Mouse (Mus musculus) testis, adult 2 months (tissue): Measurements from ENCODE around the gene Slc35a2.

Experiments
- CTCF ChIP-seq: fragments of 200-500 bp; IDR thresholded peaks from 2 replicates; pipeline ENCODE4 v1.5.1; 2012; ENCODE audit warnings: low read depth, mild to moderate bottlenecking, inconsistent platforms, low read length, moderate library complexity; ENCODE audit not compliant: control insufficient read depth, insufficient read depth, insufficient replicate concordance
- POLR2A ChIP-seq: fragments of 200-500 bp; IDR thresholded peaks from 2 replicates; pipeline ENCODE4 v1.6.1; 2012; ENCODE audit warnings: low read depth, mild to moderate bottlenecking, inconsistent platforms, low read length, moderate library complexity; ENCODE audit not compliant: control insufficient read depth

DNA sequence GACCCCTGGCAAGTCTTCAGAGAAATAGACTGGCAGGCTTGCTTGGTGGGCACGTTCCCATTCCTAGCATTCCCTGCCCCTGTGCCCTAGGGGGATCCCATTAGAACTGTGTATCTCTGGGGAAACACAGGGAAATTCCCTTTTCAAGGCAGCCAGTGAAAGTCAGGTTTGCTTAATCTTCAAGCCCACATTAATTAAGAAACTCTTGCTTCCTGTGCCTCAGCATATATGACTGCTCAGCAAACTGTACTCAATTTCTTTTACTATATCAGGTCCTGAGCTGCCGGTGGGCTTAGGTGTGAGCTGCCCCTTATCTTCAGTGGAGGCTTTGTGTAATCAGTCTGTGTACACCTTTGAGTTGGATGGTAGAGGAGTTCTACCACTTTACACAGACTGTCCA lies 18.0 kb upstream of the Slc35a2 start:
- TF ChIP-seq CTCF (no peak), POLR2A (no peak)
